ENCODE assay signal across 10 mouse cellular contexts in genomic region chr6:145046266-145046890, GRCm38 (mm10). TPM values are rescaled to one million over a fixed set of nuclear protein-coding genes. Genes with fewer than 3 reads are reported as not detected.
DNase-seq lines count a peak whose midpoint lies in the region; ATAC-seq and TF ChIP-seq lines count a peak whose summit lies in the region.
"Had no signal": no experiment of that assay in that cellular context is flagged by ENCODE, and none has a peak within 500 bp of the region (broad histone marks: within the 10 kb centered on the region; RNA-seq: fewer than 3 reads in every experiment).

No protein-coding gene starts in this region.

- 68% methylated on average over 13 of the region's 13 CpGs for WGBS in heart, embryonic 13.5 days
- 82% methylated on average over 13 of the region's 13 CpGs for WGBS in hindbrain, embryonic 10.5 days
- 49% methylated on average over 13 of the region's 13 CpGs for WGBS in midbrain, embryonic 15.5 days
- 91% methylated on average over 13 of the region's 13 CpGs for WGBS in thymus, adult 2 months

- peak overlapping the region; percentile 97 for H3K4me2 ChIP-seq in heart, embryonic 13.5 days
- peak overlapping the region; percentile 94 for H3K4me2 ChIP-seq in midbrain, embryonic 15.5 days

- no peak for ATAC-seq in heart, embryonic 13.5 days (ENCODE audit: extremely low read depth, insufficient number of reproducible peaks, low FRiP score, low TSS enrichment)
- ATAC-seq in midbrain, embryonic 15.5 days (replicated peaks), result no peak; the same call in 1 of the 2 replicates

- no peak overlapping the region for H3K4me3 ChIP-seq in heart, embryonic 13.5 days
- peak overlapping the region; percentile 79 for H3K4me3 ChIP-seq in hindbrain, embryonic 10.5 days
- H3K4me3 ChIP-seq in midbrain, embryonic 15.5 days, result peak overlapping the region; percentile 78
- H3K4me3 ChIP-seq in thymus, adult 2 months (ENCODE audit: control insufficient read depth, insufficient read depth, low read length), result no peak overlapping the region

- TF ChIP-seq CTCF in thymus, adult 2 months (IDR thresholded peaks at IDR 0.05; ENCODE audit: borderline replicate concordance, control insufficient read depth, extremely low read depth, insufficient read depth, low read length, poor library complexity), result no peak

- H3K27me3 ChIP-seq in heart, embryonic 13.5 days (replicated peaks), result peaks cover 32% of the 10 kb centered on the region
- H3K27me3 ChIP-seq in hindbrain, embryonic 10.5 days (ENCODE audit: insufficient read depth, poor library complexity, severe bottlenecking), result 0 out of 2 replicates have a peak, but pooled peaks cover 5% of the 10 kb centered on the region
- no peaks in the 10 kb centered on the region for H3K27me3 ChIP-seq in midbrain, embryonic 15.5 days (replicated peaks)
- peaks cover 7% of the 10 kb centered on the region; the same call in 1 of the 2 replicates for H3K27me3 ChIP-seq in thymus, adult 2 months (ENCODE audit: control insufficient read depth, insufficient read depth, low read length)
- H3K27me3 ChIP-seq: CH12.LX had no signal

- DNase-seq in heart, adult 9 months (ENCODE audit: low spot score in 2 of 2), result no peak
- DNase-seq in cerebellum, adult 9-11 months, result peak; percentile 17
- DNase-seq in hindbrain, embryonic 10.5 days (ENCODE audit: low spot score), result no peak
- no peak for DNase-seq in kidney, postnatal 14 days
- DNase-seq in thymus, adult 2 months, result no peak
- DNase-seq in spleen, postnatal 10 days (ENCODE audit: low spot score in 2 of 2), result no peak

- no peaks in the 10 kb centered on the region for H3K9me3 ChIP-seq in heart, embryonic 13.5 days
- H3K9me3 ChIP-seq in hindbrain, embryonic 10.5 days, result no peaks in the 10 kb centered on the region
- H3K9me3 ChIP-seq in midbrain, embryonic 15.5 days, result no peaks in the 10 kb centered on the region
- H3K9me3 ChIP-seq: lung, embryonic 15.5 days had no signal

- no peak overlapping the region for H3K9ac ChIP-seq in heart, embryonic 13.5 days
- H3K9ac ChIP-seq in midbrain, embryonic 15.5 days, result peak overlapping the region; percentile 71
- H3K9ac ChIP-seq: lung, embryonic 15.5 days had no signal

- H3K4me1 ChIP-seq in heart, embryonic 13.5 days, result peaks cover 18% of the 10 kb centered on the region
- H3K4me1 ChIP-seq in hindbrain, embryonic 10.5 days (replicated peaks), result peaks cover 81% of the 10 kb centered on the region
- peaks cover 46% of the 10 kb centered on the region for H3K4me1 ChIP-seq in midbrain, embryonic 15.5 days
- H3K4me1 ChIP-seq in thymus, adult 2 months (replicated peaks; ENCODE audit: control insufficient read depth, insufficient read depth, low read length), result peaks cover 11% of the 10 kb centered on the region; the same call in 1 of the 2 replicates

- no peak overlapping the region for H3K27ac ChIP-seq in heart, embryonic 13.5 days (replicated peaks)
- peak overlapping the region; percentile 93 for H3K27ac ChIP-seq in hindbrain, embryonic 10.5 days
- H3K27ac ChIP-seq in midbrain, embryonic 15.5 days, result peak overlapping the region; percentile 82; the same call in 1 of the 2 replicates
- no peak overlapping the region for H3K27ac ChIP-seq in thymus, adult 2 months (ENCODE audit: control insufficient read depth, insufficient read depth, low read length)
- H3K27ac ChIP-seq: lung, embryonic 15.5 days had no signal

- TF ChIP-seq POLR2A in thymus, adult 2 months (IDR thresholded peaks at IDR 0.05; ENCODE audit: control insufficient read depth, extremely low read depth, insufficient read depth, low read length, poor library complexity), result no peak

- no peaks in the 10 kb centered on the region for H3K36me3 ChIP-seq in heart, embryonic 13.5 days
- H3K36me3 ChIP-seq in hindbrain, embryonic 10.5 days, result peaks cover 5% of the 10 kb centered on the region
- H3K36me3 ChIP-seq in midbrain, embryonic 15.5 days (replicated peaks), result no peaks in the 10 kb centered on the region
- no peaks in the 10 kb centered on the region for H3K36me3 ChIP-seq in thymus, adult 2 months (ENCODE audit: control insufficient read depth, insufficient read depth, low read length)
- H3K36me3 ChIP-seq: lung, embryonic 15.5 days had no signal

RNA-seq across cellular contexts. Expression of gene Bcat1, which starts 29.6 kb away (rescaled TPM):
- 7.3 and 7.6 TPM in 2 replicates for polyA plus RNA-seq in heart, embryonic 13.5 days (2015; fragmentation: Nextera tagmentation; extraction: Ambion mirVana)
- 123 and 134 TPM in 2 replicates for polyA plus RNA-seq in hindbrain, embryonic 10.5 days (2016; fragmentation: Nextera tagmentation; extraction: Ambion mirVana)
- polyA plus RNA-seq in midbrain, embryonic 15.5 days (2015; fragmentation: Nextera tagmentation; extraction: Ambion mirVana), result 104 and 107 TPM in 2 replicates
- 1.9 and 3.1 TPM in 2 replicates for polyA plus RNA-seq in thymus, adult 2 months (2012; rRNA removed)

Comparison
In these comparisons a context has a peak if more than half of its experiments do, and no peak if none do; other contexts are left out.
1. H3K27ac ChIP-seq: peak in hindbrain, embryonic 10.5 days (single experiment) and midbrain, embryonic 15.5 days (single experiment); none in heart, embryonic 13.5 days (single experiment) and thymus, adult 2 months (single experiment).
2. H3K4me3 ChIP-seq: peak in hindbrain, embryonic 10.5 days (single experiment) and midbrain, embryonic 15.5 days (single experiment); none in heart, embryonic 13.5 days (single experiment) and thymus, adult 2 months (single experiment).
3. RNA of gene Bcat1, which starts 29.6 kb away (polyA plus RNA-seq): 123 to 134 TPM in hindbrain, embryonic 10.5 days and 104 to 107 TPM in midbrain, embryonic 15.5 days; 7.3 to 7.6 TPM in heart, embryonic 13.5 days and 1.9 to 3.1 TPM in thymus, adult 2 months; every median in the first group is over 10 times any median in the second.